Mouse (Mus musculus): Measurements from ENCODE around the gene Hexdc. TPM values are rescaled to one million over a fixed set of nuclear protein-coding genes. Genes with fewer than 3 reads are reported as not detected.

Gene Hexdc
- 7.0 and 7.6 TPM in 2 replicates for polyA plus RNA-seq (2014; fragmentation: Nextera tagmentation; extraction: Ambion mirVana)

- Histone ChIP-seq H3K27ac (ENCODE audit: low read depth, low read length) (peak within 1 kb of the TSS; percentile 78; the same call in 1 of the 2 replicates), H3K9ac (ENCODE audit: low read length) (peak within 1 kb of the TSS; percentile 67), H3K9me3 (ENCODE audit: control insufficient read depth, low read length) (no peaks in the 10 kb centered on the region), H3K4me3 (ENCODE audit: low read depth, low read length) (peak within 1 kb of the TSS; percentile 71), H3K4me1 (ENCODE audit: control insufficient read depth, insufficient read depth, low read length) (no peaks in the 10 kb centered on the region), H3K27me3 (ENCODE audit: control insufficient read depth, insufficient read depth, low read length) (no peaks in the 10 kb centered on the region), H3K36me3 (ENCODE audit: control insufficient read depth, insufficient read depth, low read length) (no peaks in the 10 kb centered on the region), H3K4me2 (ENCODE audit: low read depth) (peak within 1 kb of the TSS; percentile 60)
- ATAC-seq (ENCODE audit: insufficient read depth, low FRiP score, low TSS enrichment), result peak; percentile 98
- DNase-seq (ENCODE audit: low spot score), result peak; percentile 96
- WGBS, result under 1% methylated on average over 70 of the region's 70 CpGs
These were observed at the start of gene Hexdc, which contains the start of gene Ogfod3 for GRCm38 (mm10) chr11:121204161-121205006. Gene Hexdc, plus strand, starts transcription at chr11:121204433. Gene Ogfod3, minus strand, starts transcription at chr11:121204711.

GRCm38 (mm10) chr11:121156411-121156891 is 47.8 kb upstream of the Hexdc start:
- H3K27ac ChIP-seq (ENCODE audit: low read depth, low read length), result no peak overlapping the region
- H3K4me1 ChIP-seq (ENCODE audit: control insufficient read depth, insufficient read depth, low read length), result peaks cover 6% of the 10 kb centered on the region; the same call in 1 of the 2 replicates
- WGBS, result under 1% methylated on average over 45 of the region's 45 CpGs
- H3K9ac ChIP-seq (ENCODE audit: low read length), result peak overlapping the region; percentile 8; the same call in 1 of the 2 replicates
- no peaks in the 10 kb centered on the region for H3K36me3 ChIP-seq (ENCODE audit: control insufficient read depth, insufficient read depth, low read length)
- ATAC-seq (ENCODE audit: insufficient read depth, low FRiP score, low TSS enrichment) (no peak), DNase-seq (ENCODE audit: low spot score) (peak; percentile 15)
- peak overlapping the region; percentile 26 for H3K4me3 ChIP-seq (ENCODE audit: low read depth, low read length)
- H3K27me3 ChIP-seq (ENCODE audit: control insufficient read depth, insufficient read depth, low read length), result peaks cover 29% of the 10 kb centered on the region
- H3K4me2 ChIP-seq (ENCODE audit: low read depth), result peak overlapping the region; percentile 52
- no peaks in the 10 kb centered on the region for H3K9me3 ChIP-seq (ENCODE audit: control insufficient read depth, low read length)

GRCm38 (mm10) chr11:121159971-121160370 is 44.3 kb upstream of the Hexdc start, which contains the start of gene Uts2r:
Gene Uts2r, plus strand, starts transcription at chr11:121160271.
- ATAC-seq (ENCODE audit: insufficient read depth, low FRiP score, low TSS enrichment), result no peak
- Histone ChIP-seq H3K4me1 (ENCODE audit: control insufficient read depth, insufficient read depth, low read length) (peaks cover 6% of the 10 kb centered on the region; the same call in 1 of the 2 replicates), H3K9me3 (ENCODE audit: control insufficient read depth, low read length) (no peaks in the 10 kb centered on the region), H3K36me3 (ENCODE audit: control insufficient read depth, insufficient read depth, low read length) (no peaks in the 10 kb centered on the region), H3K4me2 (ENCODE audit: low read depth) (no peak within 1 kb of the TSS), H3K4me3 (ENCODE audit: low read depth, low read length) (no peak within 1 kb of the TSS), H3K9ac (ENCODE audit: low read length) (no peak within 1 kb of the TSS), H3K27ac (ENCODE audit: low read depth, low read length) (no peak within 1 kb of the TSS), H3K27me3 (ENCODE audit: control insufficient read depth, insufficient read depth, low read length) (peaks cover 27% of the 10 kb centered on the region)
- whole genome bisulfite sequencing, result 93% methylated on average over 5 of the region's 5 CpGs
- DNase-seq (ENCODE audit: low spot score), result no peak

- Histone ChIP-seq H3K4me2 (ENCODE audit: low read depth) (no peak overlapping the region), H3K4me1 (ENCODE audit: control insufficient read depth, insufficient read depth, low read length) (peaks cover 6% of the 10 kb centered on the region; the same call in 1 of the 2 replicates), H3K9ac (ENCODE audit: low read length) (no peak overlapping the region), H3K36me3 (ENCODE audit: control insufficient read depth, insufficient read depth, low read length) (no peaks in the 10 kb centered on the region), H3K27ac (ENCODE audit: low read depth, low read length) (no peak overlapping the region), H3K27me3 (ENCODE audit: control insufficient read depth, insufficient read depth, low read length) (peaks cover 20% of the 10 kb centered on the region), H3K4me3 (ENCODE audit: low read depth, low read length) (no peak overlapping the region), H3K9me3 (ENCODE audit: control insufficient read depth, low read length) (no peaks in the 10 kb centered on the region)
- DNase-seq (ENCODE audit: low spot score) (no peak), ATAC-seq (ENCODE audit: insufficient read depth, low FRiP score, low TSS enrichment) (no peak)
- 91% methylated on average over 26 of the region's 26 CpGs for WGBS
These were observed 43.4 kb upstream of the Hexdc start for GRCm38 (mm10) chr11:121160636-121161346.

- Histone ChIP-seq H3K4me3 (ENCODE audit: low read depth, low read length) (no peak overlapping the region), H3K4me1 (ENCODE audit: control insufficient read depth, insufficient read depth, low read length) (no peaks in the 10 kb centered on the region), H3K27ac (ENCODE audit: low read depth, low read length) (no peak overlapping the region), H3K27me3 (ENCODE audit: control insufficient read depth, insufficient read depth, low read length) (no peaks in the 10 kb centered on the region), H3K4me2 (ENCODE audit: low read depth) (no peak overlapping the region), H3K36me3 (ENCODE audit: control insufficient read depth, insufficient read depth, low read length) (no peaks in the 10 kb centered on the region), H3K9me3 (ENCODE audit: control insufficient read depth, low read length) (no peaks in the 10 kb centered on the region), H3K9ac (ENCODE audit: low read length) (no peak overlapping the region)
- DNase-seq (ENCODE audit: low spot score), result no peak
- 84% methylated on average over 4 of the region's 4 CpGs for WGBS
- ATAC-seq (ENCODE audit: insufficient read depth, low FRiP score, low TSS enrichment), result no peak
These were observed 40.5 kb upstream of the Hexdc start for GRCm38 (mm10) chr11:121163751-121164150.

GRCm38 (mm10) chr11:121173203-121173602 is 31.0 kb upstream of the Hexdc start:
- Histone ChIP-seq H3K4me1 (ENCODE audit: control insufficient read depth, insufficient read depth, low read length) (0 out of 2 replicates have a peak, but pooled peaks cover 4% of the 10 kb centered on the region), H3K36me3 (ENCODE audit: control insufficient read depth, insufficient read depth, low read length) (no peaks in the 10 kb centered on the region), H3K9ac (ENCODE audit: low read length) (no peak overlapping the region), H3K4me2 (ENCODE audit: low read depth) (no peak overlapping the region), H3K27me3 (ENCODE audit: control insufficient read depth, insufficient read depth, low read length) (no peaks in the 10 kb centered on the region), H3K27ac (ENCODE audit: low read depth, low read length) (no peak overlapping the region), H3K9me3 (ENCODE audit: control insufficient read depth, low read length) (no peaks in the 10 kb centered on the region), H3K4me3 (ENCODE audit: low read depth, low read length) (no peak overlapping the region)
- ATAC-seq (ENCODE audit: insufficient read depth, low FRiP score, low TSS enrichment), result no peak
- WGBS, result 84% methylated on average over 5 of the region's 5 CpGs
- no peak for DNase-seq (ENCODE audit: low spot score)

GRCm38 (mm10) chr11:121174234-121174633 is 30.0 kb upstream of the Hexdc start:
- 0 out of 2 replicates have a peak, but pooled peaks cover 4% of the 10 kb centered on the region for H3K4me1 ChIP-seq (ENCODE audit: control insufficient read depth, insufficient read depth, low read length)
- no peaks in the 10 kb centered on the region for H3K36me3 ChIP-seq (ENCODE audit: control insufficient read depth, insufficient read depth, low read length)
- H3K4me3 ChIP-seq (ENCODE audit: low read depth, low read length), result no peak overlapping the region
- H3K27ac ChIP-seq (ENCODE audit: low read depth, low read length), result no peak overlapping the region
- no peaks in the 10 kb centered on the region for H3K27me3 ChIP-seq (ENCODE audit: control insufficient read depth, insufficient read depth, low read length)
- WGBS, result 47% methylated on average over 3 of the region's 3 CpGs
- no peaks in the 10 kb centered on the region for H3K9me3 ChIP-seq (ENCODE audit: control insufficient read depth, low read length)
- no peak overlapping the region for H3K4me2 ChIP-seq (ENCODE audit: low read depth)
- no peak overlapping the region; the same call in 1 of the 2 replicates for H3K9ac ChIP-seq (ENCODE audit: low read length)
- ATAC-seq (ENCODE audit: insufficient read depth, low FRiP score, low TSS enrichment) (no peak), DNase-seq (ENCODE audit: low spot score) (no peak)
